Mouse (Mus musculus) cerebellum, adult 2 months (tissue): ENCODE data around the gene Cdadc1. TPM values are rescaled to one million over a fixed set of nuclear protein-coding genes. Genes with fewer than 3 reads are reported as not detected.
"Not testable (repeated sequence)": the region's sequence is repeated elsewhere in the genome, so short reads cannot be mapped to it uniquely, and the experiment has no call there.

Experiments
- DNase-seq, 2 experiments: peaks; one replicate each; pipeline ENCODE4 v3.0.0; 2021
- H3K27ac ChIP-seq: fragments of 200-500 bp; 2 replicates; pipeline ENCODE4 v1.5.1; 2012; ENCODE audit warnings: low read length, control low read depth, inconsistent platforms; ENCODE audit not compliant: insufficient read depth
- H3K27me3 ChIP-seq: fragments of 200-500 bp; 2 replicates; pipeline ENCODE4 v1.6.1; 2012; ENCODE audit warnings: inconsistent platforms, mild to moderate bottlenecking, low read length, moderate library complexity; ENCODE audit not compliant: control insufficient read depth, insufficient read depth
- H3K4me1 ChIP-seq: fragments of 200-500 bp; 2 replicates; pipeline ENCODE4 v1.6.1; 2011; ENCODE audit warnings: low read length; ENCODE audit not compliant: control insufficient read depth, insufficient read depth
- H3K4me3 ChIP-seq: fragments of 200-500 bp; replicated peaks from 2 replicates; pipeline ENCODE3; 2011; ENCODE audit warnings: mild to moderate bottlenecking, low read depth, low read length, control low read depth; ENCODE audit not compliant: insufficient read depth
- CTCF ChIP-seq: fragments of 200-500 bp; IDR thresholded peaks from 2 replicates; pipeline ENCODE4 v1.5.1; 2011; ENCODE audit warnings: low read depth, mild to moderate bottlenecking, control low read depth, low read length, moderate library complexity, borderline replicate concordance; ENCODE audit not compliant: insufficient read depth
- POLR2A ChIP-seq: fragments of 200-500 bp; IDR thresholded peaks from 2 replicates; pipeline ENCODE4 v1.6.1; 2011; ENCODE audit warnings: low read length, control low read depth, borderline replicate concordance; ENCODE audit not compliant: insufficient read depth
- WGBS: fragments of 180-500 bp; shearing (Covaris S2); methylation state at CpG from one replicate; pipeline ENCODE4 v1.1.7; 2018; 5-methylcytosine and 5-hydroxymethylcytosine counted together
- polyA plus RNA-seq: library from polyadenylated mRNA; depleted of rRNA; stranded (reverse); fragments of >200 nt; gene quantifications from 2 replicates; pipeline ENCODE4 v1.2.3, GENCODE M21; 2012

Gene Cdadc1
- polyA plus RNA-seq, 1 experiment: 39.0 TPM

DNA sequence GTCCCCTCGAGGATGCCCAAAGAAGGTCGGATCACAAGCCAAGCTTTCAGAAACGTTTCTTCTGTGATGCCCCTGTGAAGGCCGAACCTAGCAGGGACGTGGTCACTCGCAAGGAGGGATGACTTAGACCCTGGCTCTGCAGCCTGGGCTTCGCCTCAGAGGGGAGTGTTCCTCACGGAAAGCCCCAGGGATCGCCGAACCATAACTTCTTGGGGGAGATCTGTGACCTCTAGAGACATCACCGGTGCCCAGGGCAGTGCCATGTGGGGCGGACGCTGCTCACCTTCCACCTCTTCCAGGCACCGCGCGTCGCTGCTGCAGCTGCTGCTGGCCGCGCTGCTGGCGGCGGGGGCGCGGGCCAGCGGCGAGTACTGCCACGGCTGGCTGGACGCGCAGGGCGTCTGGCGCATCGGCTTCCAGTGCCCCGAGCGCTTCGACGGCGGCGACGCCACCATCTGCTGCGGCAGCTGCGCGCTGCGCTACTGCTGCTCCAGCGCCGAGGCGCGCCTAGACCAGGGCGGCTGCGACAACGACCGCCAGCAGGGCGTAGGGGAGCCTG is 28.1 kb upstream of the Cdadc1 start:
- TF ChIP-seq CTCF (no peak), POLR2A (no peak)
- H3K4me1 ChIP-seq: no peaks in the 10 kb centered on the region
- no peak for DNase-seq
- H3K27me3 ChIP-seq: no peaks in the 10 kb centered on the region
- H3K27ac ChIP-seq: no peak overlapping the region
- H3K4me3 ChIP-seq: peak overlapping the region; percentile 37
- WGBS: under 1% methylated on average over 51 of the region's 51 CpGs

DNA sequence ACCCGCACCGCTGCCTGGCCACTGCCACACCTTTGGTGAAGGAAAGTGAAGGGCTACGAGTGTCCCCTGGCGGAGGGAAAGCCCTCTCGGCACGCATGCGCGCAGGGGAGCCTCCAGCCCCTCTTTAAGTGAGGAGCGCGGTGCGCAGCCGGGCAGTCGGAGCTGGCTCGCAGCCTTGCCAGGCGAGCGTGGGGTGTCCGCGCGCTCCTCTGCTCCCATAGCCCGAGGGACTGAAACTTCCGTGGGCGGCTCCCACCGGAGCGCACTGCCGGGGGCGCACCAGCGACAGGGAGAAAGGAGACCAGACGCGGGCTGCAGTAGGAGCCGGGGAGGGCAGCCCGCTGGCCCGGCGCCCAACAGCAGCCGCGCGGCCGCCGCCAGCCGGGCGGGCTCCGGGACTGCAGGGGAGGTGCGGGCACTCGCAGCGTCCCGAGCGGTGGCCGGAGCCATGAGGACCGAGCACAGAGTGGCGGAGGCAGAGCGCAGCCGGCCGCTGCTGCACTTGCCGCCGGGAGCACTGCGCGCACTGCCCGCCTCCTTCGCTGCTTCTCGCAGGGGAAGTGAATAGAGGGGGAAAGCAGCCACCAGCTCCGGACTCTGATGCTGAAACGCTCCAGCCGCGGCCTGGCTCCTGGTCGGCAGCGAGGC is 27.5 kb upstream of the Cdadc1 start, which contains the start of gene Shisa2:
Shisa2 (plus strand) TSS at position 151 of the 648 bp plus-strand sequence.
- H3K4me1 ChIP-seq: no peaks in the 10 kb centered on the region
- H3K4me3 ChIP-seq: peak within 1 kb of the TSS; percentile 37
- no peak for TF ChIP-seq POLR2A
- TF ChIP-seq CTCF: no peak
- under 1% methylated on average over 64 of the region's 65 CpGs for WGBS
- peak; percentile 28 to 39 for DNase-seq
- H3K27ac ChIP-seq: no peak within 1 kb of the TSS
- H3K27me3 ChIP-seq: no peaks in the 10 kb centered on the region

DNA sequence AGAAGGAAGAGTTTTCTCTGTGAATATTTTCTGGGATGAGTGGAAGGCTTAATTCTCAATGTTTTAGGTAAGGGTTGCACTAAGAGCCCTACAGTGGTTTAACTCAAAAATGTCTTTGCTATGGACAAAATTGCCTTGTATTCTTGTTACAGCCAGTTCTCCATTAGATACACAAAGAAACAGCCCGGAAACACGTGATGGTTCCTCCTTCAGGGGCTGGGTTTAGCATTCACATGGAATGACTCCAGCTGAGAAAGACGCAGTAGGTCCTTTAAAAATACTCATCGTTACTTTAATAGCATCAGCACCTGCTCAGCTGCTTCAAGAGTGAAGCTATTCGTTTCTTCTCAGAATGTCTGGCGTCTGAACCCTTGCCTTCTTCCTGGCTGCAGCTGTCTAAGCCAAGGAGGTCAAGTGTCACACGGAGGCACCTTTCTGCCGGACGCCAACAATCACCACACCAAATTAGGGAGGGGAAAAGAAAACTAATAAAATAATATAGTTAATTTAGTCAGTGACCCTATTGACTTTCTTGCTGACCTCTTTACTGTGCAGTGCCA is 26.6 kb upstream of the Cdadc1 start:
- no peak for TF ChIP-seq CTCF
- no peak for TF ChIP-seq POLR2A
- 58% methylated on average over 9 of the region's 9 CpGs for WGBS
- H3K27me3 ChIP-seq: no peaks in the 10 kb centered on the region
- DNase-seq: no peak
- no peak overlapping the region for H3K27ac ChIP-seq
- no peaks in the 10 kb centered on the region for H3K4me1 ChIP-seq
- no peak overlapping the region for H3K4me3 ChIP-seq

DNA sequence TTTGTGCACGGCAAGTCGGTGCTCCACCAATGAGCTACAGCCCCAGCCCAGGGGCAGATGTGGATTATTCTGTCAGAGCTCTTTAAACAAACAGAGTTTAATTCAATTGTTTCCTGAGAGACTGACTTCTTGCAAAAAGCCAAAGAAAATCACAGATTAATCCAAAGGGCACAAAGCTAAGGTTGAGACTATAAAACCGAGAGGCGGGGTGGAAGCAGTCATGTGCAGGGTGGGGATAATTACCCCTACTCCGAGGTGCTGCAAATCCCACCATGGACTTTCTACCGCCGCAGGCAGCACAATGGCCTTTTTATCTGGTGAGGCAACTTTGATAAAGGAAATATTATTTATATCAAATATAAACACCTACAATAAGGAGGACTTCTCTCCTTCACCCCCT is 19.0 kb upstream of the Cdadc1 start:
- no peak overlapping the region for H3K4me3 ChIP-seq
- 81% methylated on average over 7 of the region's 7 CpGs for WGBS
- no peak overlapping the region for H3K27ac ChIP-seq
- no peak for TF ChIP-seq CTCF
- TF ChIP-seq POLR2A: no peak
- DNase-seq: no peak
- H3K27me3 ChIP-seq: no peaks in the 10 kb centered on the region
- no peaks in the 10 kb centered on the region for H3K4me1 ChIP-seq

DNA sequence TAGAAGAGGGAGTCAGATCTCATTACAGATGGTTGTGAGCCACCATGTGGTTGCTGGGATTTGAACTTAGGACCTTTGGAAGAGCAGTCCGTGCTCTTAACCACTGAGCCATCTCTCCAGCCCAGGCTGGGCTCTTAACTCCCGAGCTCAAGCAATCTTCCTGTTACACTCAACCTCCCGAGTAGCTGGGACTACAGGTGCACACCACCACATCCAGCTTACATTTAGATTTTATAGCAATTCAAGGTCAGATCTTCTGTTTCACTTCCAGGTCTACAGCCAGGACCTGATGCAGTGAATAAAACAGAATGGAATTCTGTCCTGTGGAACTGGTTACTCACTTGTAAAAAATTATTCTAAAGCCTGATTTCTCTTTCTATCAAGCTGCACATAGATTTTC is 16.4 kb upstream of the Cdadc1 start:
- DNase-seq, H3K27me3 ChIP-seq, H3K4me3 ChIP-seq, H3K4me1 ChIP-seq, H3K27ac ChIP-seq: not testable (repeated sequence)
- WGBS: 71% methylated on average over 3 of the region's 3 CpGs

DNA sequence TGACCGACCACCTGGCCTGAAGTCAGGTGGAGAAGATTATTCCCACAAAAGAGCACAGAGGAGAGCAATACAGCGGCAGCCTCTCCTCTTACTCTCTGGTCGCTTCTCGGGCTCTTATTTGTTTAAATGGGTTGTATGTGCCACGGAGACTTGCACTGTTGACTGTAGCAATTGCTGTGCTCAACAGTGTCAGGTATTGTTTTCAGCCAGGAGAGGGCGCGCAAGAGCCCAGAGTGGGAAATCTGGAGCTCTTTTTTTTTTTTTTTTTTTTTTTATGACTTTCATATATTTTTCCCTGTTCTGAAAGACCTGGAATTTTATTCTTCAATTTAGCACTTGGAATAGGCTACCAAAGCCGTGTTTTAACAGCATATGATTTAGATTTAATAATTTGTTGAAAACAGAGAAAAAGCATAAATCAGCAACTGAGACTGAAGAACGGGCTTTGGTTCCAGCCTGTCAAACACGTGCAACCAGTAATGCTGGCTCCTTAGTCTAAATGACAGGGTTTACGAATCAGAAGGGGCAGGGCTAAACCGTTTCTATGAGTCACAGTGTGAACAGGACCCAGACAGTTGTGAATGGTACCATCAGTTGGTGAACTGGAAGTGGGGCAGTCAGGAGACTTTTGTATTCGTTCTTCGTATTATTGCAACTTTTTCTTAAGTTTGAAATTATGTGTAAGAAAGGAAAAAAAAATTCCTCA is 15.3 kb upstream of the Cdadc1 start:
- TF ChIP-seq POLR2A: no peak
- peak; percentile 44; the same call in 1 of the 2 replicates for TF ChIP-seq CTCF
- Histone ChIP-seq H3K4me1 (no peaks in the 10 kb centered on the region), H3K27me3 (no peaks in the 10 kb centered on the region), H3K27ac (no peak overlapping the region), H3K4me3 (no peak overlapping the region)
- DNase-seq: peak; percentile 25 to 43
- 42% methylated on average over 14 of the region's 14 CpGs for WGBS

DNA sequence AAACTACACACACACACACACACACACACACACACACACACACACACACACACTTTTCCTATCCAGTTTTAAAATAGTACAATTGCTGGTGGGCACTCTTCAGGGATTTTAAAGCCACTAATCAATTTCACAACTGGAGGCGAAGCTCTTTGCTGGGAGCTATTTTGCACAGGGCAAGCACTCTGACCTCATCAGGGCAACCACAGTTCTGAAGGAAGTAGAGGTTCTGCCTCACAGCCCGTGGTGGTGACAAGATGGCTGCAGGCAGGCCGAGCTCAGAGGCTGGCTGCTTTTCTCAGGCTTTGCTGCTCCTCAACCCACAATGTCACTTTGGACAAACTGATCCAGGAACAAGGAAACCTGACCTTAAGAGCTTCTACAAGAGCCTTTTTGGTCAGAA is 9.3 kb upstream of the Cdadc1 start:
- 62% methylated on average over 3 of the region's 3 CpGs for WGBS
- DNase-seq: no peak
- no peaks in the 10 kb centered on the region for H3K4me1 ChIP-seq

More for the DNA sequence above, 9.3 kb upstream of the Cdadc1 start:
- H3K27me3 ChIP-seq: no peaks in the 10 kb centered on the region
- TF ChIP-seq POLR2A (no peak), CTCF (no peak)
- no peak overlapping the region for H3K4me3 ChIP-seq
- no peak overlapping the region for H3K27ac ChIP-seq
